Mouse (Mus musculus): ENCODE results near the gene Thap12. TPM values are rescaled to one million over a fixed set of nuclear protein-coding genes. Genes with fewer than 3 reads are reported as not detected.

Thap12 gene
- polyA plus RNA-seq, 1 experiment from 2014 or later, result 55.9 TPM

DNA sequence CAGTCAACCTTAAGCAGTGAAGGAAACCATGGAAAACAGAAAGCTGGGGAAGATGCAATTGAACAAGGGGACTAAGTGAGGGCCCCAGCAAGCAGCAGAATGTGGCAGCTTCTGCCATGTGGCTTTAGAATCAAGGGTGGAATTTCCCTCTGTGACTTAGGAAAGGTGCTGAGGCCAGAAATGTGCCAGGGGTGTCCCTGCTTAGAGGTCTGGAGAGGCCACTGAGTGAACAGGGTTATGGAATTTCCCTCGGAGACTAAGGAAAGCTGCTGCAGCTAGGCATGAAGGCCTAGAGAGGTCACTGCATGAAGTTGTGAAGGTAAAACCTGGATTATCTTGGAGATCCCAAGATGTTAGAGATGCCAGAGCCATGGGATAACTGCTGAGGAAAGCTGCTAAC is 12.8 kb upstream of the Thap12 start:
- Histone ChIP-seq H3K27ac (ENCODE audit: low read length) (no peak overlapping the region), H3K36me3 (ENCODE audit: control insufficient read depth, insufficient read depth, low read length) (no peaks in the 10 kb centered on the region), H3K4me3 (ENCODE audit: low read depth, low read length) (no peak overlapping the region), H3K4me1 (ENCODE audit: control insufficient read depth, insufficient read depth, low read length) (peaks cover 2% of the 10 kb centered on the region; the same call in 1 of the 2 replicates), H3K9me3 (ENCODE audit: control insufficient read depth, low read depth, low read length) (no peaks in the 10 kb centered on the region), H3K4me2 (replicated peaks; ENCODE audit: low read depth, low read length) (no peak overlapping the region), H3K27me3 (ENCODE audit: control insufficient read depth, insufficient read depth, low read length) (no peaks in the 10 kb centered on the region), H3K9ac (replicated peaks; ENCODE audit: low read depth, low read length) (no peak overlapping the region)
- 77% methylated on average over 1 of the region's 1 CpGs for WGBS
- ATAC-seq (ENCODE audit: insufficient number of reproducible peaks, insufficient read depth, low FRiP score, low read depth), result no peak

DNA sequence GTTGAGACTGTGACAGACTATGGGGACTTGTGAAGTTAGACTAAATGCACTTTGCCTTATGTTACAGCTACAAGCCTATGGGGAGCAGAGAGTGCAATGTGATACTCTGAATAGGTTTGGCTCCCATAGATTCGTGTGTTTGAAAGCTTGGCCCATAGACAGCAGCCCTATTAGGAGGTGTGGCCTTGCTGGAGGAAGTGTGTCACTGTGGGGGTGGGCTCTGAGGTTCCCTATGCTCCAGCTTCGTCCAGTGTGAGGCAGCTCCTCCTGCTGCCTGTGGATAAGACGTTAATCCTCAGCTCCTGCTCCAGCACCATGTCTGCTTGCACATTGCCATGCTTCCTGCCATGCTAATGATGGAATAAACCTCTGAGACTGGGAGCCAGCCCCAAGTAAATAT is 12.1 kb upstream of the Thap12 start:
- no peak for ATAC-seq (ENCODE audit: insufficient number of reproducible peaks, insufficient read depth, low FRiP score, low read depth)
- H3K9me3 ChIP-seq (ENCODE audit: control insufficient read depth, low read depth, low read length), result no peaks in the 10 kb centered on the region
- no peak overlapping the region for H3K27ac ChIP-seq (ENCODE audit: low read length)
- no peaks in the 10 kb centered on the region for H3K36me3 ChIP-seq (ENCODE audit: control insufficient read depth, insufficient read depth, low read length)
- H3K4me2 ChIP-seq (replicated peaks; ENCODE audit: low read depth, low read length), result no peak overlapping the region
- 10% methylated on average over 3 of the region's 3 CpGs for WGBS
- H3K4me1 ChIP-seq (ENCODE audit: control insufficient read depth, insufficient read depth, low read length), result peaks cover 2% of the 10 kb centered on the region; the same call in 1 of the 2 replicates
- no peak overlapping the region for H3K9ac ChIP-seq (replicated peaks; ENCODE audit: low read depth, low read length)
- no peak overlapping the region for H3K4me3 ChIP-seq (ENCODE audit: low read depth, low read length)
- H3K27me3 ChIP-seq (ENCODE audit: control insufficient read depth, insufficient read depth, low read length), result no peaks in the 10 kb centered on the region

DNA sequence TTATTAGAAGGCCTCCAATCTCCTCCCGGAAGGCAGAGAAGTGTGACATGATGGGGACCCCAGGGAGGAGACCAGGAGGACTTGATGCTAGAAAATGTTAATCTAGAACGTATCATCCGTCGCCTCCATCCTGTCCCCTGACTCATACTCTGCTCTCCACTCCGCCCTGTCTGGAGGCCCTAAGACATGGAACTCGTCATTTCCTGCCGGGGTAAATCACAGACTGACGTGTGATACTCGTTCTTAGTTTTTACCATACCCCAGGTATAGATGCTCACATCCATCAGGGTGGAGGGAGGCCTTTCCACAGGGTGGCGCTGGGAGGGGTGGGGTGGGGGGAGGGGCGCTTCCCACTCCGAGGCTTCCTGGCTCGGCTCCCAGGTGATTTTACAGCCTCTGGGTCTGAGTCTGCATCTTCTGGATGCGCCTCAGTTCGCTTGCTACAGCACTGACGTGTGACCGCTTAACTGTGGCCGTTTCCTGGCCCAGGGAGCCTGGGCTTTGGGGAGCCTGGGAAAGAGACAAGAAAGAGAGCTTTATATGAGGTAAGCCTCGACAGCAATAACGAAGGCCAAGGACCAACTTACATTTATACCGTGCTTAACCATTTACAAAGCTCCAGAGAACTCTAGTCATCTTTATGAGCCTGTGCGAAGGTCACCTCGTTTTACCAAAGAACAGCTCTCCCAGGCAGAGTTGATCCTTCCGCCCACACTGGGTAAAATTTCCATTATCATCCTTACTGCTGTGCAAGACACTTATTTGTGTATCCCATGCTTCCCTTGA is 9.9 kb upstream of the Thap12 start:
- Histone ChIP-seq H3K36me3 (ENCODE audit: control insufficient read depth, insufficient read depth, low read length) (no peaks in the 10 kb centered on the region), H3K4me1 (ENCODE audit: control insufficient read depth, insufficient read depth, low read length) (no peaks in the 10 kb centered on the region), H3K27ac (ENCODE audit: low read length) (no peak overlapping the region), H3K27me3 (ENCODE audit: control insufficient read depth, insufficient read depth, low read length) (no peaks in the 10 kb centered on the region), H3K4me3 (ENCODE audit: low read depth, low read length) (no peak overlapping the region), H3K9me3 (ENCODE audit: control insufficient read depth, low read depth, low read length) (no peaks in the 10 kb centered on the region), H3K4me2 (replicated peaks; ENCODE audit: low read depth, low read length) (peak overlapping the region; percentile 12; the same call in 1 of the 2 replicates), H3K9ac (replicated peaks; ENCODE audit: low read depth, low read length) (no peak overlapping the region)
- 36% methylated on average over 24 of the region's 24 CpGs for WGBS
- ATAC-seq (ENCODE audit: insufficient number of reproducible peaks, insufficient read depth, low FRiP score, low read depth), result no peak

DNA sequence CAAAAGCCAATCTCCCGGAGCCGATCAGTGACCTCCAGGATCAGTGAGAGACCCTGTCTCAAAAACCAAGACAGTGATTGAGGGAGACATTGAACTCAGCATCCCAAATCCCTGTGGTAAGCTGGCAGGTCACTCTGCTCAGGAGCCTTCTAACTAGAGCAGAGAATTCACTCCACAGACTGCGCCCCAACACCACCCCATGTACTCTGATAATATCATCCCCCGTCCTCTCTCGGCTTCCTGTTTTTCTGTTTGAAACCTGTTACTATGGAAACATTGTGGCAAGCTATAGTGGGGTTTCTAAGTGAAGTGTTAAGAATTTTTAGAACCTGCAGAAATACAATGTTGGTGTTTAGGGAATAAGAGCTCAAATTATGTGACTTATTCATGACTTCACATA is 8.9 kb upstream of the Thap12 start:
- Histone ChIP-seq H3K36me3 (ENCODE audit: control insufficient read depth, insufficient read depth, low read length) (no peaks in the 10 kb centered on the region), H3K27ac (ENCODE audit: low read length) (no peak overlapping the region), H3K9ac (replicated peaks; ENCODE audit: low read depth, low read length) (no peak overlapping the region), H3K9me3 (ENCODE audit: control insufficient read depth, low read depth, low read length) (no peaks in the 10 kb centered on the region), H3K4me1 (ENCODE audit: control insufficient read depth, insufficient read depth, low read length) (no peaks in the 10 kb centered on the region), H3K4me2 (replicated peaks; ENCODE audit: low read depth, low read length) (no peak overlapping the region), H3K27me3 (ENCODE audit: control insufficient read depth, insufficient read depth, low read length) (no peaks in the 10 kb centered on the region), H3K4me3 (ENCODE audit: low read depth, low read length) (no peak overlapping the region)
- no peak for ATAC-seq (ENCODE audit: insufficient number of reproducible peaks, insufficient read depth, low FRiP score, low read depth)
- 78% methylated on average over 5 of the region's 5 CpGs for WGBS

DNA sequence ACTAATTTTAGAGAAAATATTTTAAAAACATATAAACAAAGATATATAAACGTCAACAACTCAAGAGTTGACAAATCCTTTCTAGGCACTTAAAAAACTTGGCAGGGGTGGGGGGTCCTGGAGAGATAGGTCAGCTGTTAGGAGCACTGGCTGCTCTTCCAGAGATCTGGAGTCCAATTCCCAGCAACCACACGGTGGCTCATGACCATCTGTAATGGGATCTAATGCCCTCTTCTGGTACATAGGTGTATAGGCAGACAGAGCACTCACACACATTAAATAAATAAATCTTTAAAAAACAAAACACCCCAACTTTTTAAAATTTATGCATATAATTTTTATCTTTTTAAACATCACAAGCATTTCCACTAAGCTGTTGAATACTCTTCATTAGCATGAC is 5.4 kb upstream of the Thap12 start:
- ATAC-seq (ENCODE audit: insufficient number of reproducible peaks, insufficient read depth, low FRiP score, low read depth), result no peak
- H3K27ac ChIP-seq (ENCODE audit: low read length), result no peak overlapping the region
- H3K9me3 ChIP-seq (ENCODE audit: control insufficient read depth, low read depth, low read length), result no peaks in the 10 kb centered on the region
- no peaks in the 10 kb centered on the region for H3K27me3 ChIP-seq (ENCODE audit: control insufficient read depth, insufficient read depth, low read length)
- no peaks in the 10 kb centered on the region for H3K4me1 ChIP-seq (ENCODE audit: control insufficient read depth, insufficient read depth, low read length)
- H3K9ac ChIP-seq (replicated peaks; ENCODE audit: low read depth, low read length), result no peak overlapping the region
- no peak overlapping the region for H3K4me2 ChIP-seq (replicated peaks; ENCODE audit: low read depth, low read length)
- 14% methylated on average over 2 of the region's 2 CpGs for WGBS
- no peak overlapping the region for H3K4me3 ChIP-seq (ENCODE audit: low read depth, low read length)
- no peaks in the 10 kb centered on the region for H3K36me3 ChIP-seq (ENCODE audit: control insufficient read depth, insufficient read depth, low read length)

DNA sequence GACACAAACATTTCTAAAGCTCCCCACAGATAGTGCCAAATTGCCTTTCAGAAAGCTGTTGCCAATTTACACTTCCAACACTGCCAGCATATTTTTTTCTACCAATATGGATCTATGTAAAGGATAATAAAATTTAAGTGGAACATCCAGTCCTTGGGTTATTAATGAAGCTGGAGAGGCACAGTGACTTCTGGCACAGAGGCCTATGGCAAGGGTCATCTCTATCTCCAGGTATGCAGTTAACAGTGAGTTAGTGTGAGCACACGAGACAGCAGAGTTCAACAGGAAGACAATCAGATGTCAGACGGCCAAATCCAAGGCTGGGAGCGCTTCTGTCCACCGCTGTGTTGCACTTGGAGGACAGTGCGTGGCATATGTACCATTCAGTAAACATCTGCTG is 4.9 kb upstream of the Thap12 start:
- 69% methylated on average over 5 of the region's 5 CpGs for WGBS
- Histone ChIP-seq H3K9ac (replicated peaks; ENCODE audit: low read depth, low read length) (no peak overlapping the region), H3K27me3 (ENCODE audit: control insufficient read depth, insufficient read depth, low read length) (no peaks in the 10 kb centered on the region), H3K4me3 (ENCODE audit: low read depth, low read length) (no peak overlapping the region), H3K9me3 (ENCODE audit: control insufficient read depth, low read depth, low read length) (no peaks in the 10 kb centered on the region), H3K4me2 (replicated peaks; ENCODE audit: low read depth, low read length) (no peak overlapping the region), H3K27ac (ENCODE audit: low read length) (no peak overlapping the region), H3K36me3 (ENCODE audit: control insufficient read depth, insufficient read depth, low read length) (no peaks in the 10 kb centered on the region), H3K4me1 (ENCODE audit: control insufficient read depth, insufficient read depth, low read length) (no peaks in the 10 kb centered on the region)
- ATAC-seq (ENCODE audit: insufficient number of reproducible peaks, insufficient read depth, low FRiP score, low read depth), result no peak

DNA sequence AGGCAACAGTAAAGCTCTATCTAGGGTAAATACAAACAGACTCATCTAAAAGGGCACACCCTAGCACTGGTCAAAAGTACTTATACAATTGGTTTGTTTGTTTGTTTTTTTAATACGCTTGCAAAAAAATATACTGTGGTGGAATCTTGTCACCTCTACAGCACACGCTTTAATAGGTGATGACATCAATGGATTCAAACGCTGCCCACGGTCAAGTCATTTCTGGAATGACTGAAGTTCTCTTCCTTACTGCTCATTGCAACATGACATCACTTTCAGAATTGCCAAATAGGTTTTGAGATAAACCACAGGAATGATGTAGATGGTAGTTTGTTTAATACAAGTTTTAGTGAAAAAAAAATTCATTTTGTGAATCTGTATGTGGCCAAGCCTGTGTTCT is 4.3 kb upstream of the Thap12 start:
- no peak overlapping the region for H3K4me2 ChIP-seq (replicated peaks; ENCODE audit: low read depth, low read length)
- no peaks in the 10 kb centered on the region for H3K27me3 ChIP-seq (ENCODE audit: control insufficient read depth, insufficient read depth, low read length)
- no peak overlapping the region for H3K4me3 ChIP-seq (ENCODE audit: low read depth, low read length)
- no peak overlapping the region for H3K9ac ChIP-seq (replicated peaks; ENCODE audit: low read depth, low read length)
- 91% methylated on average over 4 of the region's 4 CpGs for WGBS
- H3K27ac ChIP-seq (ENCODE audit: low read length), result no peak overlapping the region
- H3K4me1 ChIP-seq (ENCODE audit: control insufficient read depth, insufficient read depth, low read length), result no peaks in the 10 kb centered on the region
- ATAC-seq (ENCODE audit: insufficient number of reproducible peaks, insufficient read depth, low FRiP score, low read depth), result no peak
- no peaks in the 10 kb centered on the region for H3K36me3 ChIP-seq (ENCODE audit: control insufficient read depth, insufficient read depth, low read length)
- H3K9me3 ChIP-seq (ENCODE audit: control insufficient read depth, low read depth, low read length), result no peaks in the 10 kb centered on the region

DNA sequence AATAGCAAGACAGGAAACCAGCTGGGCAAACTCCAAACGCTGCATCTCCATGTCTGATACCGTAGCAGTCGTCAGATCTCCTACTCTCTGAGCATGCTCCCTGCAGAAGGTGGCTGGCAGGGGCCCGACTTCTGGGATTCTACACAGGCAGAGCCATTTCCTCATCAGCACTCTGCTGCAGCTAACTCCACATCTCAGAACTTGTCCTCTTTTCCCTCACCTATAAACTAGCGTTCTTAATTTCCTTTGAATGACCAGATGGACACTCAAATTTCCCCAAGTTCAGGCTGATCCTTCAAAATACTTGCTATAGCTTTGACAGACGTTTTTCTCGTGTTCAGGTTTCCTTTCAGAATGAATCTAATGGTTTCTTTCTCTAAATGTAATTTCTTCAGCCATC is 1.1 kb upstream of the Thap12 start:
- peak overlapping the region; percentile 45; the same call in 1 of the 2 replicates for H3K9ac ChIP-seq (replicated peaks; ENCODE audit: low read depth, low read length)
- H3K4me1 ChIP-seq (ENCODE audit: control insufficient read depth, insufficient read depth, low read length), result peaks cover 10% of the 10 kb centered on the region; the same call in 1 of the 2 replicates
- no peaks in the 10 kb centered on the region for H3K36me3 ChIP-seq (ENCODE audit: control insufficient read depth, insufficient read depth, low read length)
- H3K9me3 ChIP-seq (ENCODE audit: control insufficient read depth, low read depth, low read length), result no peaks in the 10 kb centered on the region
- peak overlapping the region; percentile 95 for H3K4me3 ChIP-seq (ENCODE audit: low read depth, low read length)
- WGBS, result 24% methylated on average over 7 of the region's 7 CpGs
- H3K27me3 ChIP-seq (ENCODE audit: control insufficient read depth, insufficient read depth, low read length), result no peaks in the 10 kb centered on the region
- H3K27ac ChIP-seq (ENCODE audit: low read length), result peak overlapping the region; percentile 87; the same call in 1 of the 2 replicates
- peak overlapping the region; percentile 56 for H3K4me2 ChIP-seq (replicated peaks; ENCODE audit: low read depth, low read length)
- no peak for ATAC-seq (ENCODE audit: insufficient number of reproducible peaks, insufficient read depth, low FRiP score, low read depth)

All from stomach, embryonic 14.5 days (tissue).